Mouse (Mus musculus) embryonic facial prominence, embryonic 13.5 days (tissue): ENCODE data around the gene Ank2. TPM values are rescaled to one million over a fixed set of nuclear protein-coding genes. Genes with fewer than 3 reads are reported as not detected.

Source experiments
- ATAC-seq: fragments of 200-750 bp; cut with Nextera tagmentation; 2 replicates; pipeline ENCODE4 v1.8.0; 2017; ENCODE audit warnings: low read depth; ENCODE audit not compliant: insufficient number of reproducible peaks, insufficient read depth, low FRiP score, low TSS enrichment
- H3K27ac ChIP-seq: fragments of 300-500 bp; sonication (generic); 2 replicates; pipeline ENCODE4 v1.5.1; 2015; ENCODE audit warnings: moderate library complexity, mild to moderate bottlenecking, inconsistent platforms
- H3K27me3 ChIP-seq: fragments of 300-500 bp; sonication (generic); 2 replicates; pipeline ENCODE4 v1.6.1; 2015; ENCODE audit warnings: mild to moderate bottlenecking, inconsistent platforms
- H3K36me3 ChIP-seq: fragments of 300-500 bp; sonication (generic); 2 replicates; pipeline ENCODE4 v1.6.1; 2015; ENCODE audit warnings: mild to moderate bottlenecking, inconsistent platforms
- H3K4me1 ChIP-seq: fragments of 300-500 bp; sonication (generic); 2 replicates; pipeline ENCODE4 v1.6.1; 2015; ENCODE audit warnings: inconsistent platforms
- H3K4me2 ChIP-seq: fragments of 300-500 bp; sonication (generic); 2 replicates; pipeline ENCODE4 v1.6.1; 2015; ENCODE audit warnings: moderate library complexity, mild to moderate bottlenecking, inconsistent platforms
- H3K4me3 ChIP-seq: fragments of 300-500 bp; sonication (generic); 2 replicates; pipeline ENCODE4 v1.5.1; 2015; ENCODE audit warnings: mild to moderate bottlenecking, inconsistent platforms
- H3K9ac ChIP-seq: fragments of 300-500 bp; sonication (generic); 2 replicates; pipeline ENCODE4 v1.6.1; 2015; ENCODE audit warnings: mild to moderate bottlenecking, inconsistent platforms
- H3K9me3 ChIP-seq: fragments of 300-500 bp; sonication (generic); 2 replicates; pipeline ENCODE4 v1.6.1; 2016; ENCODE audit warnings: inconsistent platforms
- WGBS: fragments of 180-500 bp; shearing (Covaris S2); methylation state at CpG from one replicate; pipeline ENCODE4 v1.1.7; 2015; ENCODE audit warnings: mixed read lengths; 5-methylcytosine and 5-hydroxymethylcytosine counted together
- polyA plus RNA-seq: library from polyadenylated mRNA; unstranded; fragments of >200 nt; fragmentation: Nextera tagmentation; extraction: Ambion mirVana; gene quantifications from 2 replicates; pipeline ENCODE4 v1.2.1, GENCODE M21; 2015

Gene Ank2
- polyA plus RNA-seq, 1 experiment from 2014 or later = 33.4 TPM

GRCm38 (mm10) chr3:127087574-127087973, 411.6 kb downstream of the Ank2 start:
- no peak for ATAC-seq
- no peak overlapping the region for H3K4me2 ChIP-seq
- H3K4me1 ChIP-seq = no peaks in the 10 kb centered on the region
- H3K9ac ChIP-seq = no peak overlapping the region
- no peak overlapping the region for H3K27ac ChIP-seq
- H3K9me3 ChIP-seq = no peaks in the 10 kb centered on the region
- no peaks in the 10 kb centered on the region for H3K36me3 ChIP-seq
- H3K27me3 ChIP-seq = no peaks in the 10 kb centered on the region
- no peak overlapping the region for H3K4me3 ChIP-seq
- 91% methylated on average over 1 of the region's 1 CpGs for WGBS

- Histone ChIP-seq H3K4me2 (no peak overlapping the region), H3K27ac (no peak overlapping the region), H3K9ac (no peak overlapping the region), H3K9me3 (no peaks in the 10 kb centered on the region), H3K36me3 (no peaks in the 10 kb centered on the region), H3K4me1 (no peaks in the 10 kb centered on the region), H3K4me3 (no peak overlapping the region), H3K27me3 (no peaks in the 10 kb centered on the region)
- 58% methylated on average over 3 of the region's 3 CpGs for WGBS
- no peak for ATAC-seq
These were observed 412.2 kb downstream of the Ank2 start for GRCm38 (mm10) chr3:127086834-127087506.

- Histone ChIP-seq H3K4me3 (no peak overlapping the region), H3K4me2 (no peak overlapping the region), H3K9ac (no peak overlapping the region), H3K27ac (no peak overlapping the region), H3K27me3 (no peaks in the 10 kb centered on the region), H3K4me1 (0 out of 2 replicates have a peak, but pooled peaks cover 4% of the 10 kb centered on the region), H3K9me3 (no peaks in the 10 kb centered on the region), H3K36me3 (no peaks in the 10 kb centered on the region)
- 94% methylated on average over 5 of the region's 5 CpGs for WGBS
- no peak for ATAC-seq
These were observed 421.8 kb downstream of the Ank2 start for GRCm38 (mm10) chr3:127077369-127077768.

GRCm38 (mm10) chr3:127075531-127076280, 423.4 kb downstream of the Ank2 start:
- Histone ChIP-seq H3K9me3 (no peaks in the 10 kb centered on the region), H3K4me2 (no peak overlapping the region), H3K9ac (no peak overlapping the region), H3K36me3 (no peaks in the 10 kb centered on the region), H3K27me3 (no peaks in the 10 kb centered on the region), H3K4me3 (no peak overlapping the region), H3K4me1 (0 out of 2 replicates have a peak, but pooled peaks cover 4% of the 10 kb centered on the region), H3K27ac (no peak overlapping the region)
- ATAC-seq = no peak
- 67% methylated on average over 8 of the region's 8 CpGs for WGBS

GRCm38 (mm10) chr3:127071471-127071870, 427.7 kb downstream of the Ank2 start:
- no peak overlapping the region for H3K4me3 ChIP-seq
- H3K4me1 ChIP-seq = 0 out of 2 replicates have a peak, but pooled peaks cover 4% of the 10 kb centered on the region
- no peak overlapping the region for H3K9ac ChIP-seq
- H3K9me3 ChIP-seq = no peaks in the 10 kb centered on the region
- H3K27me3 ChIP-seq = no peaks in the 10 kb centered on the region
- no peak for ATAC-seq
- WGBS = 57% methylated on average over 1 of the region's 1 CpGs
- no peaks in the 10 kb centered on the region for H3K36me3 ChIP-seq
- H3K27ac ChIP-seq = no peak overlapping the region
- no peak overlapping the region for H3K4me2 ChIP-seq

GRCm38 (mm10) chr3:127063654-127064386, 435.3 kb downstream of the Ank2 start:
- Histone ChIP-seq H3K27me3 (no peaks in the 10 kb centered on the region), H3K4me2 (no peak overlapping the region), H3K9me3 (no peaks in the 10 kb centered on the region), H3K4me3 (no peak overlapping the region), H3K4me1 (no peaks in the 10 kb centered on the region), H3K27ac (no peak overlapping the region), H3K9ac (no peak overlapping the region), H3K36me3 (no peaks in the 10 kb centered on the region)
- no peak for ATAC-seq
- 84% methylated on average over 5 of the region's 5 CpGs for WGBS

- H3K4me1 ChIP-seq = no peaks in the 10 kb centered on the region
- no peak overlapping the region for H3K27ac ChIP-seq
- no peak overlapping the region for H3K4me2 ChIP-seq
- H3K9me3 ChIP-seq = no peaks in the 10 kb centered on the region
- H3K36me3 ChIP-seq = no peaks in the 10 kb centered on the region
- H3K4me3 ChIP-seq = no peak overlapping the region
- no peaks in the 10 kb centered on the region for H3K27me3 ChIP-seq
- H3K9ac ChIP-seq = no peak overlapping the region
- no peak for ATAC-seq
- WGBS = 91% methylated on average over 4 of the region's 4 CpGs
These were observed 439.5 kb downstream of the Ank2 start for GRCm38 (mm10) chr3:127059671-127060070.

- H3K27me3 ChIP-seq = no peaks in the 10 kb centered on the region
- no peak overlapping the region for H3K4me3 ChIP-seq
- H3K9ac ChIP-seq = no peak overlapping the region
- no peaks in the 10 kb centered on the region for H3K4me1 ChIP-seq
- no peaks in the 10 kb centered on the region for H3K9me3 ChIP-seq
- ATAC-seq = no peak
- 81% methylated on average over 7 of the region's 7 CpGs for WGBS
- no peak overlapping the region for H3K27ac ChIP-seq
- H3K4me2 ChIP-seq = no peak overlapping the region
- H3K36me3 ChIP-seq = peaks cover 3% of the 10 kb centered on the region; the same call in 1 of the 2 replicates
These were observed 457.9 kb downstream of the Ank2 start for GRCm38 (mm10) chr3:127041288-127041687.

- H3K4me3 ChIP-seq = no peak overlapping the region
- H3K9me3 ChIP-seq = no peaks in the 10 kb centered on the region
- no peaks in the 10 kb centered on the region for H3K36me3 ChIP-seq
- H3K27ac ChIP-seq = no peak overlapping the region
- no peak for ATAC-seq
- 71% methylated on average over 7 of the region's 7 CpGs for WGBS
- H3K27me3 ChIP-seq = no peaks in the 10 kb centered on the region
- no peak overlapping the region for H3K4me2 ChIP-seq
- no peaks in the 10 kb centered on the region for H3K4me1 ChIP-seq
- no peak overlapping the region for H3K9ac ChIP-seq
These were observed 460.6 kb downstream of the Ank2 start for GRCm38 (mm10) chr3:127038570-127038969.

- no peaks in the 10 kb centered on the region for H3K27me3 ChIP-seq
- no peaks in the 10 kb centered on the region for H3K4me1 ChIP-seq
- H3K9me3 ChIP-seq = no peaks in the 10 kb centered on the region
- H3K4me3 ChIP-seq = no peak overlapping the region
- no peak overlapping the region for H3K9ac ChIP-seq
- 65% methylated on average over 5 of the region's 5 CpGs for WGBS
- H3K4me2 ChIP-seq = no peak overlapping the region
- H3K36me3 ChIP-seq = peaks cover 5% of the 10 kb centered on the region
- no peak overlapping the region for H3K27ac ChIP-seq
- ATAC-seq = no peak
These were observed 463.0 kb downstream of the Ank2 start for GRCm38 (mm10) chr3:127036118-127036517.

GRCm38 (mm10) chr3:127035540-127035939, 463.6 kb downstream of the Ank2 start:
- Histone ChIP-seq H3K4me3 (no peak overlapping the region), H3K4me2 (no peak overlapping the region), H3K9me3 (no peaks in the 10 kb centered on the region), H3K9ac (no peak overlapping the region), H3K36me3 (peaks cover 5% of the 10 kb centered on the region), H3K27me3 (no peaks in the 10 kb centered on the region), H3K4me1 (no peaks in the 10 kb centered on the region), H3K27ac (no peak overlapping the region)
- no peak for ATAC-seq
- WGBS = 80% methylated on average over 12 of the region's 12 CpGs
